Comparison of ENCODE assay signal across 13 mouse cellular contexts in the genomic region with DNA sequence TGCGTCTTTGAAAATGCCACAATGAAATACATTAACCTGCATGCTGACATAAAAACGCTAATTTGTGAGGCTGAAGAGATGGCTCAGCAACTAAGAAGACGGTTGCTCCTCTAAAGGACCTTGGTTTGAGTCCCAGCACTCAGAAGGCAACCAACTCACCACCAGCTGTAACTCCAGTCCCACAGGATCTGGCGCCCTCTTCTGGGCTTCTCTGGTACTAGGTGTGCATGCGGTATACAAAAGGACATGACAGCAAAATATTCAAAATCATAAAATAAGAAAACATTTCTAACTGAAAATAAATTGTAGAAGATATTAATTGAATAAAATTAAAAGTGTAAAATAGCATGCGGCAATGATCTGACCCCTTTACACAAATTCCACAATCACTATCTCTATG.
DNase-seq lines count a peak whose midpoint lies in the region; ATAC-seq and TF ChIP-seq lines count a peak whose summit lies in the region.
"Had no signal": no experiment of that assay in that cellular context is flagged by ENCODE, and none has a peak within 500 bp of the region (broad histone marks: within the 10 kb centered on the region; RNA-seq: fewer than 3 reads in every experiment).

No protein-coding gene starts in this region.

- WGBS in forebrain, postnatal 0 days = 88% methylated on average over 6 of the region's 6 CpGs
- WGBS in forebrain, embryonic 10.5 days = 83% methylated on average over 6 of the region's 6 CpGs

- H3K4me3 ChIP-seq in forebrain, postnatal 0 days (ENCODE audit: low read depth, low read length) = no peak overlapping the region
- no peak overlapping the region for H3K4me3 ChIP-seq in forebrain, embryonic 10.5 days
- no peak overlapping the region for H3K4me3 ChIP-seq in layer of hippocampus, adult 2 months
- H3K4me3 ChIP-seq: hindbrain, embryonic 13.5 days; limb, embryonic 10.5 days had no signal

- TF ChIP-seq CTCF in forebrain, postnatal 0 days (IDR thresholded peaks at IDR 0.05; ENCODE audit: low read depth) = peak; percentile 40
- TF ChIP-seq CTCF in layer of hippocampus, adult 2 months (conservative IDR thresholded peaks at IDR 0.05) = peak; percentile 66

- H3K9me3 ChIP-seq in forebrain, postnatal 0 days (ENCODE audit: low read length) = peaks cover 1% of the 10 kb centered on the region; the same call in 1 of the 2 replicates
- H3K9me3 ChIP-seq in forebrain, embryonic 10.5 days = peaks cover 19% of the 10 kb centered on the region

- no peak for DNase-seq in forebrain, postnatal 0 days
- DNase-seq in forebrain, embryonic 10.5 days (ENCODE audit: extremely low spot score, low spot score) = no peak
- no peak for DNase-seq in layer of hippocampus, adult 2 months (ENCODE audit: low spot score in 2 of 2)
- DNase-seq in layer of hippocampus, postnatal 10 days (ENCODE audit: low spot score in 2 of 2) = no peak
- DNase-seq in thymus, postnatal 25 days = peak; percentile 1
- DNase-seq in thymus, postnatal 0 days (ENCODE audit: low spot score) = no peak
- no peak for DNase-seq in gastrocnemius, postnatal 25 days
- no peak for DNase-seq in spleen, postnatal 4 days (ENCODE audit: low spot score in 2 of 2)
- DNase-seq: B cell, adult 2 months; cerebellum, postnatal 36 days; lung, postnatal 10 days had no signal

- no peak overlapping the region for H3K9ac ChIP-seq in forebrain, postnatal 0 days
- H3K9ac ChIP-seq: hindbrain, embryonic 13.5 days had no signal

- H3K4me1 ChIP-seq in forebrain, postnatal 0 days (ENCODE audit: insufficient read depth) = no peaks in the 10 kb centered on the region
- peaks cover 10% of the 10 kb centered on the region for H3K4me1 ChIP-seq in forebrain, embryonic 10.5 days

- no peaks in the 10 kb centered on the region for H3K36me3 ChIP-seq in forebrain, postnatal 0 days (ENCODE audit: insufficient read depth)
- no peaks in the 10 kb centered on the region for H3K36me3 ChIP-seq in forebrain, embryonic 10.5 days (replicated peaks)
- H3K36me3 ChIP-seq: hindbrain, embryonic 13.5 days; limb, embryonic 10.5 days had no signal

- H3K27ac ChIP-seq in forebrain, postnatal 0 days (ENCODE audit: low read depth, low read length) = no peak overlapping the region
- no peak overlapping the region for H3K27ac ChIP-seq in forebrain, embryonic 10.5 days
- H3K27ac ChIP-seq in layer of hippocampus, adult 2 months = no peak overlapping the region
- H3K27ac ChIP-seq: hindbrain, embryonic 13.5 days; limb, embryonic 10.5 days had no signal

- no peak for ATAC-seq in forebrain, postnatal 0 days

- no peak overlapping the region for H3K4me2 ChIP-seq in forebrain, postnatal 0 days (ENCODE audit: low read depth)
- H3K4me2 ChIP-seq: hindbrain, embryonic 13.5 days had no signal

- peaks cover 3% of the 10 kb centered on the region; the same call in 1 of the 2 replicates for H3K27me3 ChIP-seq in forebrain, postnatal 0 days (ENCODE audit: insufficient read depth, low read length)
- peaks cover 37% of the 10 kb centered on the region for H3K27me3 ChIP-seq in forebrain, embryonic 10.5 days (ENCODE audit: poor library complexity, severe bottlenecking)
